Mouse (Mus musculus) mouse trophoblast stem cell (cell line): ENCODE data around the gene Sycn.

ENCODE experiments used
- in situ Hi-C, 2 experiments: fragments of 300-500 bp; cut with MseI, MboI; formaldehyde crosslinking; loops; 2 replicates in 1 of 2; 3 replicates in 1 of 2; pipeline ENCODE4 v1.15.1; 2025

The Sycn gene

GRCm38 (mm10) chr7:28584468-28584867 lies 43.8 kb downstream of the Sycn start:
- in situ Hi-C loops: no loop called here

- in situ Hi-C loops: no loop called here
These were observed 44.3 kb downstream of the Sycn start for GRCm38 (mm10) chr7:28585001-28585400.

GRCm38 (mm10) chr7:28586663-28587411 lies 46.2 kb downstream of the Sycn start:
- in situ Hi-C loops: no loop called here

GRCm38 (mm10) chr7:28587644-28588043 lies 47.0 kb downstream of the Sycn start:
- in situ Hi-C loops: no loop called here
